Mouse (Mus musculus) lung, postnatal 36 days (tissue): ENCODE results near the gene Kctd15.

Experiments used
- DNase-seq: peaks from one replicate; pipeline ENCODE4 v3.0.0; 2022; ENCODE audit warnings: mixed read lengths

The Kctd15 gene

GRCm38 (mm10) chr7:34662227-34662626 is 5.7 kb upstream of the Kctd15 start:
- no peak for DNase-seq

GRCm38 (mm10) chr7:34659386-34660085 is 3.0 kb upstream of the Kctd15 start:
- DNase-seq = no peak

GRCm38 (mm10) chr7:34655086-34655839 is 1.3 kb downstream of the Kctd15 start:
- peak; percentile 91 for DNase-seq

- peak; percentile 14 for DNase-seq
Observed at GRCm38 (mm10) chr7:34654441-34655085, 2.0 kb downstream of the Kctd15 start.

DNA sequence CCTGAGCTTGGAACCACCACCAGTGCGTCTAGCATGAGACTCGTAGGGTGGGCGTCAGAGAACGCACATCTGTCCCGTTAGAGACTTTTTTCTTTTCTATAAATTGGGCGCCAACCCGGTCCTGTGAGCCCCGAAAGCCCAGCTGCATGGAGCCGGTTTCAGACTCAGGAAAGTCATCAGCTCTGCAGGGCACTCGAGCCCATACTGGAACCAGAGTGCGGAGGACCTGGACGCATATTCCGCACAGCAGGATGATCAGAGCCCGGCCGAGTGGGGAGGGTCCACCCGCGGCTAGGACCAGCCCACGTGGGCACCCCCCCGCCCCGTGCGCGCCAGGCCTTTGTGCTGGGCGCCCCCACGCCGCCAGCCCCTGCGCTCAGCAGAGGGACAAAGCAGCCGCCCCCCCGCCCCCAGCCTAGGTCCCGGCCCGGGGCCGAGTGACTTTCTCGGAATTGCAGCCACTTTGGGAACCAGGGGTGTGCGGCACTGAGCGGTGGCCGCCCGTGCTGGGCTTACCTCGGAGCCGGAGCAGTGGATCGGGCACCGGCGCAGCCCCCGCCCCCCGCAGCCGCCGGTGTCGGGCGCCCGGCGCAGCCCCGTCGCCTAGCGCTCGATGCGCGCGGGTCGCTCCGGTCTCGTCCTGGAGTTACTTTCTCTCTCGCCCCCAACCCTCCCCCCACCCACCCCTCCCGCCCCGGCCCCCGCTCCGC is 2.6 kb downstream of the Kctd15 start:
- peak; percentile 10 for DNase-seq

DNA sequence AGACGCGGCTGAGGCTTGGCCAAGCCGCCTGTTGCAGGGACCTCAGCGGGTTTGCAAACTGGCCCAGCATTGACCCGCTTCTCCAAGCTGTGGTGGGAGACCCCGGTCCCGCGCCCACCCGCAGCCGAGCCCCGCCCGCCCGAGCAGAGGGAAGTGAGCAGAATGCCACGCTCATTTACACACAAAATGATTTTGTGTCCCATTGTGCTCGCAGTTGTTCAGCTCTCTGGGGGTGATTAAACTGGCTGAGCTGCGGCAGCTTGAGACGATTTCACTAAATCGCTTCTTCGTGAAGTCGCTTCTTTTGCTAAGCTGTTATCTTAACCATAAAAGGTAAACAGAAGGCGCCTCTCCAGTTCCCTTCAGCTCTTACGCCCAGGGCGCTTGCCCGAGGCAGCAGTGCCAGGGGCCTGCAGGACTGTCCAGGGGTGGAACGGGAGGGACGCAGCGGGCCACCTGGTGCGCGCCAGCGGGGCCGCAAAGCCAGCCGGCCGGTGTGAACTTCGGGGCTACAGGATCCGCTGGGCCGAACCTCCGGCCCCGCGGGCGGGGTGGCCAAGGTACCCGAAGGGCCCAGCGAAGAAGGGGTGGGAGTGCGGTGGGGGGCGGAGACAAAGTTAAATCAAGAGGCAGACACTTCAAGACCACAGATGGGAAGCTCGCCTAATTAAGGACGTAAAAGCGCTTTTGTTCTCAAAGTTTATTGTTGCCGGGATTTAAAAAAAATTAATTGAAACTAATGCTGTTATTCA is 3.6 kb downstream of the Kctd15 start:
- peak; percentile 17 for DNase-seq

- DNase-seq = no peak
Observed at GRCm38 (mm10) chr7:34651381-34651780, 5.2 kb downstream of the Kctd15 start.

DNA sequence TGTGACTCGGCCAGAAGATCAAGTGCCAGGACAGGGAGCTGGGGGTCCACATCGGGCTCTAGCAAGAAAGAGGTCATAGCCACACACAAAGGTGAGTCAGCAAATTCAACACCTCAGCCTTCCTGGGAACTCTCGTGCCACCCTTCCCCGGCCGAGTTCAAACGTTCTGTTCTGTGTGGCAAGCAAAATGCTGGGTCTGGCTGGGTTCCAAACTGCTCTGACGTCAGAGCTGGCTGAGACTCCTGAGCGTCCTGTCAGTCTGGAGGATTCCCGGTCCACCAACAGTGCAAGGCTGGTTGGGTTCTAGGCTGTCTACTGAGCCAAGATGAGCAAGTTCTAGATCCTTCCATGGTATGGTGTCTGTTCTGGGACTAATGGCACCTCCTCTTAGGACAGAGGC is 9.5 kb downstream of the Kctd15 start:
- DNase-seq = peak; percentile 74

DNA sequence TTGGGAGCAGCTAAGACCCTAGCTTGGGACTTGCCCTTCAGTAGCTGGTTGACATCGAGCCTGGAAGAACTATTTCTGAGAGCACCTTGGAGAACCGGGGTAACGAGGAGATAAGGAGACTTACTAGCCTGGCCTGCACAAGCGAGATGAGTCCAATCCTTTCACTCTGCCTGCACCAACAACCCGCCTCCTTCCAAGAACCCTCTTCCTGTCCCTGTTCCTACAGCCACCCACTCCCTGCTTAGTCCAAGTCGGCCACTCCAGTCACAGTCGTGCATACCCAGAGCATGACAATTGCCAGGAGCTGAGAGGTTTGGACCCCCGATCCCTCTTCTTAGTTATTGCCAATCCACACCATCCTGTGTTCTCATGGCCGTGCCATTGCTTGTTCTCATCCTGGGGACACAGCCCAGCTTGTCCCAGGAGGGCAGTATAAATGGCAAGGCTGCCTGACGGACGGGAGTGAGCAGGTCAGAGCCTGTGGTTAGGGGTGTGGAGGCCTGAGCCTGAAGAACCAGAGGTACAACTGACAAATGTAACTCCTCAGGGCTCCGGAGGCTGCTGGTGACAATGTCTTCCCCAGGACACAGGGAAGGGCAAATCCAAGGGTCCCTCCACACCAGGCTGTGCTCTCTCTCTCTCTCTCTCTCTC is 10.3 kb downstream of the Kctd15 start:
- DNase-seq = no peak

GRCm38 (mm10) chr7:34645623-34646022 is 10.9 kb downstream of the Kctd15 start:
- DNase-seq = no peak

DNA sequence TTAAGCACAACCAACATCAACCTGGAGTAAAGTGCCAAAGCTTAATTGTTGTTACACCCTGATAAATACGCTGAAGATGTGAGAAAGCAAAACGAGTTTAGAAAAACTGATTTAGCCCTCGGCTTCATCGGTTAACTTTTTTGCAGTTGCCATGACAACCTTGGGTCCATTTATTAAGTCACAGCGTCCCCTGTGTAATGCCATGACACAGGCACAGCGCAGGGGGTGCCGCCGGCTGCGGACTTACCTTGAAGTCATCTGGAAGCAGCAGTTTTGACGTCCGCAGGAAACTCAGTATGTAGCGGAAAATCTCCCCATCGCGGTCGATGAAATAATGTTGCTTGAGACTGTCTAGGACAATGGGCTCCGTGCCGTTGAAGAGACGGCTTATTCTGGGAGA is 11.9 kb downstream of the Kctd15 start:
- DNase-seq = no peak

DNA sequence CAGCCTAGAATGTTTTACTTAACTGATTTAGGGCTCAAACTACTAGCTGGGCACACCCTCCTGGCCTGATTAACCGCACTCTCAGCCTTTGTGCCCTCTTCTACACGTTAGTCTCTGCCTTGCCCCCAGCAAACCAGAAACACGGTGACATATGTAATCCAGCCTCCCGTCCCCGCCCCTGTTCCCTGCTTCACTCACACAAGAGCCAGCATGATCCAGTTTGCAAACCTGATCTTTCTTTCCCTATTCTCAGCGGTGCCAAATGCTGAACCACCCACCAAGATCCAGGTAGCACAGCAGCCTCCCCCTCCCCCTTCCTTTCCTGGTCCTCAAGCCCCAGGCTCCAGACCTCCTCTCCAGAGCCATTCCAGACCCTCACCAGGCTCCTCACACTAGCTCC is 13.2 kb downstream of the Kctd15 start:
- DNase-seq = no peak

GRCm38 (mm10) chr7:34641968-34642367 is 14.6 kb downstream of the Kctd15 start:
- DNase-seq = no peak

DNA sequence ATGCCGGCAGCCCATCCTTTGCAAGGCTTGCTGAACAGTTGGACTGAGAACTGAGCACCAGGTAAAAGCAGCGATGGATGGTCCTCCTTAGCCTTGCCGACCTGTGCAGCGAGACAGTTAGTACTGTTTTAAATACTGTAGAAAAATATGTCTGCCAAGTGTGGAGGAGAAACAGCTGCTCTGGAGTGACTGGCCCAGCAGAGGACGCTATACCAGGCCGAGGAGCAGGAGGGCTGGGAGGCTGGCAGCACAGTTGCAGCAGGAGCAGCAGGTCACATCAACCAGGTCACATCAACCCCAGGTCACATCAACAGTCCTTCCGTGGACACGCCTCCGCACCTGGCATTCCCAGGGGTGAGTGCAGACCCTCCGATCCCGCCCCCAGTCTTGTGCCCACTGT is 16.7 kb downstream of the Kctd15 start:
- no peak for DNase-seq

DNA sequence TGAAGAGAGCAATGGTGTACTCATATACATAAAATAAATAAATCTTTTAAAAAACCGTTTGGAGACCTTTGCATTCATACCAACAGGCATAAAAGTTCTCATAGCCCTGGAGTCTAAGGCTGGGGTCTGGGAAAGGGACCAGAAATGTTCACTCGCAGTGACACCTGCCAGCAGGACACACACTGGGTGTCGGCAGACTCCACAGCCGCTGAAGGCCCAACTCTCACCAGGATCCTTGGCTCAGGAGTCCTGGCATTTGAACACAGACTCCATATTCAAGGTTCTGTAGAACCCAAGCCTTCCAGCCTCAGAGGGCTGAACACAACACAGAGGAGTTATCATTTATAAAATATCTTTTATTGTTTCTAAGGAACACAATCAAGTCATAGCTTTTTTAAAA is 19.9 kb downstream of the Kctd15 start:
- DNase-seq = no peak

DNA sequence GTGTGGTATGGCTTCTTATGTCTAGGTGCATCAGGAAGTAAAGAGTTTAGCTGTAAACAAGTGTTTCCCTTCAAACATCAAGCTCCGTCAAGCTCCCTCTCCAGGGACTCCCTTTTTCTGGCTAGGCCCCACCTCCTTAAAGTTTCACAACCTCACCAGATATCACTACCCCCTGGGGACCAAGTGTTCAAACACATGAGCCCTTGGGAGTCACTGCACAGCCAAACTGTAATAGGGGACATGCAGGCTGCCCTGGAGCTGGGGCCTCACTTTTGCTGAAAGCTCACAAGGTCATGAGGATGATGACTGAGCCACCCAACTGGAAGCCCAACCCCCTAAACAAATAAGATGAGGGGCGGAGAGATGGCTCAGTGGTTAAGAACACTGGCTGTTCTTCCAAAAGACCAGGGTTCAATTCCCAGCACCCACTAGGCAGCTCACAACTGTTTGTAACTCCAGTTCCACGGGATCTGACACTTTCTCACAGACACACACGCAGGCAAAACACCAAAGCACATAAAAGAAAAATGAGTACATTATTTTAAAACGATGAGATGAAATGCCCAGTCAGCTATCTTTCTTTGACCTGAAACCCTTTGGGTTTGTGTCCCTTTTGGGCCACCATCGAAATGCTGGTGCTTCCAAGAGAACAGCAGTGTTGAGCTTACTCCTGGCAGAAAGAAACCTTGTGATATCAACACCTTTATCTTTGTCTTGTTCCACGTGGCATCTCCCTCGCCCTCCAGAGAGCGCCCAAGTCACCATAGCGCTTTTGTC is 23.4 kb downstream of the Kctd15 start:
- DNase-seq = no peak

DNA sequence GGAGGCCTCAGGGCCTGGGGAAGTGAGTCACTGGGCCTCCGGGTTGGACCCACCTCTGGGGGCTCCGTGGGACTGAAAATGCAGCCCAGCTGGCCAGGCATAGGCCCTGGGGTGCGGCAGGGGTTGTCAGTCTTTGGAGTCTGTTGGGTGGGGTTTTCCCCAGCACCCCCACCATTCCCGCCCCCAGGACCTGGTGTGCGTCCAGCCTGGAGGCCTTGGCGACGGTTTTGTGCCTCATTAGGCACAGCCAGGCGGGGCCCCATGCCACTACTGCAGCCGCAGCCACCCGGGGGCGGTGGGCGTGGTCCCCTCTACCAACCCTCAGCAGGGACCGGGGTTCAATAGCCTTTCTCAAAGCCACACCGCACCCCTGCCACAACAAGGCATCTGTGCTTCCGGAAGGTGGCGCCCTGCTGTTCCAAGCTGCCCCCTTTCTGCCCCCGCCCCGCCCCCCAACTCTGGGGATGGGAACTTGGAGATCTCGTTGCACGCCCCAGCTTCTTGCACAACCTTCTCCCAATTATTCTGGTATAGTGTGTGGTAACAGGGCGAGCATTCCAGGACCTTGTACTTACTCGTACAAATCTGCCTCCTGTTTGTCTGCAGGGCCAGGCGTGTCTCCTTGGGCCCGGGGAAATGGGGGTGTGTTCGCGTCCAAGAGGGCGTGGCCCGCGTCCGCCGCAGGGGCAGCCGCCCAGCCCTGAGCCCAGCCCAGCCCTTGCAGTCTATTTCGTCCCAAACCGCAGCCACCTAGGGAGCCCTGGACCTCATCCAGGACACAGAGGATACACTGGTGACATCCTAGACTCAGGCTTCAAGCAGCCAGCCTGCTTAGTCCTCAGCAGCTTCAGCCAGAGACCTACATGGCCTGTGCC is 26.1 kb downstream of the Kctd15 start:
- peak; percentile 85 for DNase-seq

DNA sequence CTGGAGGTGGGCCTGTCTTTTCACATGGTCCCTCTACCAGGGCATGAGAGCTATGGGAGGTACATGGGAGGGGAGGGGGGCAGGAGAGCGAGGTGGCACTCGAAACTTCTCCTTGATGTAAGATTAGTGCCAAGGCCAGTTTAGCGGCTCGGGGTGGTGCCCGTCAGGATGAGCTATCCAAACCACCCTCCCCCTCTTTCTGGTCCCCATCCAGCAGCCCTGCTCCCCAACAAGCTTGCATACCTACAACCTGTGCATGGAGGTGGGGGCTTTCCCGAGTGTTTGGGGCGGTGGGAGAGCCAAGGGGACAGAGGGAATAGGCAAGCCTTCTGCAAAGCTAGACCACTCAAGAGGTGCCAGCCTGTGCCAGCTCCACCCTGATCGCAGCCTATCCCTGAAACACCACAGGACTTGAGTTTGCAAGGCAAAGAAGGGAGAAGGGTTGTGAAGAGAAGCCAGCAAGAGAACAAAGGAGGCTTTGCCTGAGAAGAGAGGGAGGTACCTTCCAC is 26.8 kb downstream of the Kctd15 start:
- DNase-seq = no peak

DNA sequence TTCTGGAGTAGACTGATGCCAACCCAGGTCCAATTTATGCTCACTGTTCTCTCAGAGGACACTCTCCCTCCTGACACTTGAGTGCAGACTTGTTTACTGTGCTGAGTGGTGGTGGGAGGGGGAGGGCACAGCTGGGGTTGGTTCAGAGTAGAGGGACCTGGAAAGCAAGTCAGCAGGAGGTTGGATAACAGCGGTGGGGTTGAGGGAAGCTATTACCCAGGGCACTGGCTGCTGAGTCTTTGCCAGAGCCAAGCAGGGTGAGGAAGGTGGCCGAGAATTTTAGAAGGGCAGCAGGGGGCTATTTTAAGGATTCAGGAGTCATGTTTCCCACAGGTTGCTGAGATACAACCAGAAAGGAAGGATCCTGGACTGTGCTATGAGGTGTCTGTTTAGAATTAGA is 36.1 kb downstream of the Kctd15 start:
- DNase-seq = no peak
